Mouse (Mus musculus) E14TG2a.4 (cell line): ENCODE results near the gene Stam2.

Experiments used
- CTCF ChIP-seq: conservative IDR thresholded peaks from 2 replicates; pipeline ENCODE4 v1.5.1; 2014; ENCODE audit warnings: low read length
- NANOG ChIP-seq: IDR thresholded peaks from 2 replicates; pipeline ENCODE4 v1.6.1; 2014; ENCODE audit warnings: borderline replicate concordance, low read length, mixed read lengths

- TF ChIP-seq CTCF (no peak), NANOG (no peak)
Measured at GRCm38 (mm10) chr2:52709417-52709816, 32.7 kb downstream of the Stam2 start.
